Mouse (Mus musculus) limb, embryonic 14.5 days (tissue): ENCODE measurements around the gene Pawr. TPM values are rescaled to one million over a fixed set of nuclear protein-coding genes. Genes with fewer than 3 reads are reported as not detected.
"Not testable (repeated sequence)": the region's sequence is repeated elsewhere in the genome, so short reads cannot be mapped to it uniquely, and the experiment has no call there.

ENCODE experiments used
- ATAC-seq: fragments of 200-750 bp; cut with Nextera tagmentation; 2 replicates; pipeline ENCODE4 v1.8.0; 2017; ENCODE audit warnings: low read depth, moderate number of reproducible peaks, moderate TSS enrichment; ENCODE audit not compliant: low FRiP score
- DNase-seq: peaks from one replicate; pipeline ENCODE4 v3.0.0-alpha.2; 2015; ENCODE audit warnings: low spot score
- H3K27ac ChIP-seq: fragments of 300-500 bp; sonication (generic); replicated peaks from 2 replicates; pipeline ENCODE4 v1.5.1; 2014; ENCODE audit warnings: low read depth, mild to moderate bottlenecking, low read length, moderate library complexity, mixed read lengths
- H3K27me3 ChIP-seq: fragments of 300-500 bp; sonication (generic); 2 replicates; pipeline ENCODE4 v1.6.1; 2014; ENCODE audit warnings: low read length, mixed read lengths; ENCODE audit not compliant: control insufficient read depth, insufficient read depth
- H3K36me3 ChIP-seq: fragments of 300-500 bp; sonication (generic); 2 replicates; pipeline ENCODE4 v1.6.1; 2014; ENCODE audit warnings: mild to moderate bottlenecking, low read length, moderate library complexity, mixed read lengths; ENCODE audit not compliant: control insufficient read depth, insufficient read depth
- H3K4me1 ChIP-seq: fragments of 300-500 bp; sonication (generic); 2 replicates; pipeline ENCODE4 v1.6.1; 2014; ENCODE audit warnings: antibody characterized with exemption, low read length, mixed read lengths; ENCODE audit not compliant: control insufficient read depth, insufficient read depth
- H3K4me2 ChIP-seq: fragments of 300-500 bp; sonication (generic); replicated peaks from 2 replicates; pipeline ENCODE4 v1.6.1; 2014; ENCODE audit warnings: low read depth, mild to moderate bottlenecking, low read length, moderate library complexity; ENCODE audit not compliant: severe bottlenecking
- H3K4me3 ChIP-seq: fragments of 300-500 bp; sonication (generic); replicated peaks from 2 replicates; pipeline ENCODE4 v1.5.1; 2014; ENCODE audit warnings: low read length
- H3K9ac ChIP-seq: fragments of 300-500 bp; sonication (generic); 2 replicates; pipeline ENCODE4 v1.6.1; 2014; ENCODE audit warnings: mild to moderate bottlenecking, low read depth, low read length, moderate library complexity; ENCODE audit not compliant: severe bottlenecking
- H3K9me3 ChIP-seq: fragments of 300-500 bp; sonication (generic); 2 replicates; pipeline ENCODE4 v1.6.1; 2016; ENCODE audit warnings: low read length; ENCODE audit not compliant: control insufficient read depth
- POLR2A ChIP-seq: fragments of 200-500 bp; IDR thresholded peaks from 2 replicates; pipeline ENCODE4 v1.8.0; 2012; ENCODE audit warnings: inconsistent platforms, mild to moderate bottlenecking, moderate library complexity, borderline replicate concordance; ENCODE audit not compliant: insufficient read depth, insufficient read length; ENCODE audit errors: extremely low read depth
- WGBS: fragments of 180-500 bp; shearing (Covaris S2); extraction: QIAGEN DNeasy Blood & Tissue Kit; methylation state at CpG from one replicate; pipeline ENCODE4 v1.1.7; 2014; 5-methylcytosine and 5-hydroxymethylcytosine counted together
- polyA plus RNA-seq, 2 experiments: library from polyadenylated mRNA; depleted of rRNA in 1 of 2; stranded (reverse) in 1 of 2; unstranded in 1 of 2; fragments of >200 nt; fragmentation: Nextera tagmentation in 1 of 2; extraction: Ambion mirVana in 1 of 2; gene quantifications; 2 replicates each; pipeline versions ENCODE4 v1.2.1 to v1.2.3; 2012 to 2014

Gene Pawr
- polyA plus RNA-seq, 2 experiments = 3.1 to 3.5 TPM

DNA sequence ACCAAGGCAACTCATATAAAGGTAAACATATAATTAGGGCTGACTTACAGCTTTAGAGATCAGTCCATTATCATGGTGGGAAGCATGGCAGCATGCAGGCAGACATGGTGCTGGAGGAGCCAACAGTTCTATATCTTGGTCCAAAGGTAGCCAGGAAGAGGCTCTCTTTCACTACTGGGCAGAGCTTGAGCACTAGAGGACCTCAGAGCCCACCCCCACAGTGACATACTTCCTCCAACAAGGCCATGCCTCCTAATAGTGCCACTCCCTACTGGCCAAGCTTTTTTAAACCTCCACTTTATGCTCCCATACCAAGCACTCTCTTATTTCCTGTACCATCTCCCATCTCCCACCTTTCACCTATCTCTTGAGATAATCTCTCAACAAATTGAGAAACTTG, 11.8 kb downstream of the Pawr start:
- Histone ChIP-seq H3K9ac (no peak overlapping the region), H3K4me1 (no peaks in the 10 kb centered on the region), H3K4me2 (no peak overlapping the region), H3K36me3 (no peaks in the 10 kb centered on the region), H3K27ac (no peak overlapping the region), H3K4me3 (no peak overlapping the region), H3K27me3 (no peaks in the 10 kb centered on the region), H3K9me3 (no peaks in the 10 kb centered on the region)
- ATAC-seq (no peak), DNase-seq (no peak)
- TF ChIP-seq POLR2A = no peak

DNA sequence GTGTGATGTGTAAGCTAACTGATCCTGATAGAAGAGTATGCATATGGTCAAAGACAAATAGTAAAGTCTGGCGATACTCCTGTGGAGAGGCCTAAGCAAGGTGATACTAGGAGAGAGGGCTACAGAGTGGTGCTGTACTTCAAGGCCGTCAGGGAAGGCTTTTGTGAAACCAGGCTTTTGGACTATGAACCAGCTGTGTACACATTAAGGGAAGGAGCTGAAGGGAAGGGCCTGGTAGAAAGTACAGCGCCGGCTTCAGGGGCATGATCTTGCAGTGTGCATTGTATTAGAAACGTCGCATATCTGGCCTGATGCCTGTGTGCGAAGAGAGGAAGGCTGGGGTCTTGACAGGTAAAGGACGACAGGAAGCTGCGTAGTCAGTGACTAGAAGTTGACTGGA, 13.2 kb downstream of the Pawr start:
- DNase-seq = no peak
- Histone ChIP-seq H3K4me3 (no peak overlapping the region), H3K27ac (no peak overlapping the region), H3K36me3 (no peaks in the 10 kb centered on the region), H3K4me1 (no peaks in the 10 kb centered on the region), H3K27me3 (no peaks in the 10 kb centered on the region), H3K4me2 (no peak overlapping the region), H3K9ac (no peak overlapping the region), H3K9me3 (no peaks in the 10 kb centered on the region)
- TF ChIP-seq POLR2A = no peak
- WGBS = 91% methylated on average over 9 of the region's 9 CpGs
- no peak for ATAC-seq

DNA sequence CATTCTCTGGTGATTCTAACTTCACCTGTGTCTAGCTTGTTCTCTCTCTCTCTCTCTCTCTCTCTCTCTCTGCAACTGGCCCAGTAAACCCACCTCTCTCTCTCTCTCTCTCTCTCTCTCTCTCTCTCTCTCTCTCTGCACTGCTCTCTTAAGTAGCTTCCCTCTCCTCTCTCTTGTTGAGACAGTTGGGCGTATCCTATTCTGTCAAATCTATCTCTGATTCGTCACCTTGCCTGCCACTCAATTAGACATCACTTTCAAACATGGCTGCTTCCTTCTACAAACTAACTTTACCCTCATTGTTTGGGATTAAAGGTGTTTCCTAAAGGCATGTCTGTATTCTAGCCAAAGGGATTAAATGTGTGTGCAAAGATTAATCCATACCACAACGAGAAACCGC, 14.4 kb downstream of the Pawr start:
- not testable (repeated sequence) for H3K9ac ChIP-seq, H3K4me1 ChIP-seq, H3K4me2 ChIP-seq, ATAC-seq, H3K27me3 ChIP-seq, H3K4me3 ChIP-seq, H3K27ac ChIP-seq, H3K36me3 ChIP-seq, DNase-seq, H3K9me3 ChIP-seq
- WGBS = 93% methylated on average over 4 of the region's 4 CpGs

DNA sequence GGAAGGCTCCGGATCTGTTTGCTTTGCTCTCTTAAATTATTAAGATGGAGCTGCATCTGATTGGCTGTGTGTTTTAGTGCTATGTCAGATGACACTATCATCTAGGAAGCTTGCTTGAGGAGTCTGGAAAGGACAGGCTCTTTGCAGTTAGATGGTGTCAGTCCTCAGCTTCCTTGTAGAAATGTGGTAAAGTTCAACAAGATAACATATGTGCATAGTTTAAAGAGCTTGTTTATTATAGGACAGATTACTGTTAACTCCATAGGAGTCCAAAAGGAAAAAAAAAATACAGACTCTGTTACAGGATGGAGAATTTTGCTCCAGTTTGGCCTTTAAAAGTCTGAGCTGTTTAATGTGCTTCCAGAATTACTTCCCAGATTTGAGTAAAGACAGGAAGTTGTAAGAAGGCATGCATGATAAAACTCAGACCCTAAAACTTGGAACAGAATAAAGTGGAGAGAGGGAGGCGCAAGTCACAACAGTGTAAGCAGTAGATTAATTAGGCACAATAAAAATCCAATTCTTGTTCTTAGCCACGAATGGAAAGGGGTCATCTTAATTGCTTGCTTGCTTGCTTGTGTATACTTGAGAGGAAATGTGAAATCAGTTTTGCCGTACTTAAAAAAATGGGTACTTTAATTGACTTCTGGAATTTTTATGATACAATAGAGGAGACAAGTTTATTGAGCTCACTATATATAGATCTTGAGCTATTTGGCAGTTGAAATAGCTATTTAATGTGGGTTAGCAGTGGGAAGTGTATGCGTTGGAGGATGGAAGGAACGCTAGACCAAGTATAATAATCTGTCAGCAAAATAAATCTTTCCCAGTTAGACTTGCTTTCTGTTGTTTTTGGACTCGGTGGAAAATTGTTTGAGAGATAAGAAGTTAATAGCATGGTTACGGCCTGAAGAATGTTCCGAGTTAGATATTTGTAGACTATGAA, 18.5 kb downstream of the Pawr start:
- Histone ChIP-seq H3K4me1 (no peaks in the 10 kb centered on the region), H3K9me3 (no peaks in the 10 kb centered on the region), H3K4me2 (no peak overlapping the region), H3K36me3 (no peaks in the 10 kb centered on the region), H3K27ac (no peak overlapping the region), H3K4me3 (no peak overlapping the region), H3K9ac (no peak overlapping the region), H3K27me3 (no peaks in the 10 kb centered on the region)
- WGBS = 36% methylated on average over 9 of the region's 9 CpGs
- ATAC-seq (peak; percentile 63; the same call in 1 of the 2 replicates), DNase-seq (peak; percentile 40)
- no peak for TF ChIP-seq POLR2A

DNA sequence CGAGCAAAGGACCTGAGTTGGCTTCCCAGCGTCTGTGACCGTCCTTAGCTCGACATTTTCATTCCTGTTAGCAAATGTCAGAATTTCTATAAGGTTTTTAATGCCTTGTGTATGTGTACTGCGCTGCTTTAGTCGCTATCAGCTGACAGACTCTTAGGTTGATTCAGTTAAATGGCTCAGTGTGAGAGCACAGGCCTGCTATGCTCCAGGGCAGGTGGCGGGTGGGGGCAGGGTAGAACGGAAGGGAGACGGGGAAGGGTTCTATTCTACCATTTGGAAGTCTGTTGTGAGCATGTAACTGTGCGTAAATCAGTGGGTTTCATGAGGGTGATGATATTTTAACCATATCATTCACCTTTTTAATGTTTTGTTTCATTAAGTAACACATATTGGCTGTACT, 21.0 kb downstream of the Pawr start:
- DNase-seq (no peak), ATAC-seq (no peak)
- TF ChIP-seq POLR2A = no peak
- Histone ChIP-seq H3K4me2 (no peak overlapping the region), H3K27ac (no peak overlapping the region), H3K9me3 (no peaks in the 10 kb centered on the region), H3K36me3 (no peaks in the 10 kb centered on the region), H3K27me3 (no peaks in the 10 kb centered on the region), H3K4me1 (no peaks in the 10 kb centered on the region), H3K4me3 (no peak overlapping the region), H3K9ac (no peak overlapping the region)
- 80% methylated on average over 10 of the region's 10 CpGs for WGBS
